Mouse (Mus musculus) kidney, adult 2 months (tissue): ENCODE data around the gene A630023A22Rik.

Source experiments
- CTCF ChIP-seq: fragments of 200-500 bp; conservative IDR thresholded peaks from 2 replicates; pipeline ENCODE4 v1.5.1; 2011; ENCODE audit warnings: low read depth, mild to moderate bottlenecking, control low read depth, low read length, moderate library complexity, mixed read lengths; ENCODE audit not compliant: insufficient read depth, insufficient read length
- POLR2A ChIP-seq: fragments of 200-500 bp; IDR thresholded peaks from one replicate; pipeline ENCODE4 v1.6.1; 2011; ENCODE audit warnings: low read depth, low read length, control low read depth

DNA sequence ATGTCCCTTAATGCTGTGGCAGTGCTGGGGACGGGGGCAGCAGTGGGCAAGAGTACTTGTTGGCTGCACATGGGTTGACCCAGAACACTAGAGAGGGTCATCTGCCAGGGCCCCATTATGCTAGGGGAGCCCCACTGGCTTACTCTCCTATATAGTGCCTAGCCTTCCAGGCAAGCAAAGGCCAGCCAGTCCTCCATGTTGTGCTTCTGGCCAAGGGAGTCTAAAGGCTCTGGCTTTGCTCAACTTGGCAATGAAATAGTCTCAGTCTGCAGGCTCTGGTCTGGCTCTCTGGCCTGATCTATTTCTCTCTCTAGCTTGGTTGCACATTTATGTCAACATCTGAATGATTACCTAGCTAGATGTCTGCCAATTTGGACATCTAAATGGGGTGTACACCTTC, 9.7 kb downstream of the A630023A22Rik start:
- no peak for TF ChIP-seq POLR2A
- no peak for TF ChIP-seq CTCF
